Mouse (Mus musculus) myocyte (in vitro differentiated cells): Measurements from ENCODE around the gene Npc2.

Experiments used
- E2F4 ChIP-seq: IDR thresholded peaks from one replicate; pipeline ENCODE4 v1.6.1; 2011; ENCODE audit warnings: mild to moderate bottlenecking, control low read depth, moderate library complexity; ENCODE audit not compliant: insufficient read depth
- MAX ChIP-seq: IDR thresholded peaks from one replicate; pipeline ENCODE4 v1.6.1; 2011; ENCODE audit warnings: low read depth, mild to moderate bottlenecking, control low read depth
- POLR2A ChIP-seq: IDR thresholded peaks from one replicate; pipeline ENCODE4 v1.6.1; 2011; ENCODE audit warnings: low read depth, mild to moderate bottlenecking, control low read depth, moderate library complexity; ENCODE audit not compliant: insufficient read length
- REST ChIP-seq: IDR thresholded peaks from one replicate; pipeline ENCODE4 v1.6.1; 2011; ENCODE audit warnings: mild to moderate bottlenecking, control low read depth, moderate library complexity; ENCODE audit not compliant: insufficient read depth, insufficient read length
- TCF12 ChIP-seq: IDR thresholded peaks from one replicate; pipeline ENCODE4 v1.6.1; 2011; ENCODE audit warnings: mild to moderate bottlenecking, control low read depth; ENCODE audit not compliant: poor library complexity, insufficient read depth, severe bottlenecking
- TCF3 ChIP-seq: IDR thresholded peaks from one replicate; pipeline ENCODE4 v1.6.1; 2011; ENCODE audit warnings: low read depth, control low read depth; ENCODE audit not compliant: insufficient read length
- USF1 ChIP-seq: IDR thresholded peaks from one replicate; pipeline ENCODE4 v1.6.1; 2011; ENCODE audit warnings: low read depth, mild to moderate bottlenecking, control low read depth, moderate library complexity

DNA sequence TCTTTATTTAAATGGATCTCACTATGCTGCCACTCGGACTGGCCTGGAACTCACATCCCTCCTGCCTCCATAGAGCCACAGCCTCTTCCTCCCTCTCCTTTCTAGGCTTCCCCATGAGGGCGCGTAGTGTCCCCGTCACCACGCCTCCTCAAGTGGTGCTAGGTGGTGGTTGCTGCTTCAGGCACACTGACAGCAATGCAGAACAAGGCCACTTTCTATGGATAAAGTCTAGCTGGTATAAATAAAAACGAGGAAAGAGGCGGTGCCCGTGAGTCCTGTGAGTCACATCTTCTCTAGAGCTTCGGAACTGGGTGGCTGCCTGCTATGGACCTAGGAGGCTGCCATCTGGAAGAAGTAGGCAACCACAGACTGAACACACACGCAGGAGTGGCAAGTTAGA, 16.9 kb downstream of the Npc2 start:
- TF ChIP-seq MAX (no peak), E2F4 (no peak), POLR2A (no peak), USF1 (no peak), TCF3 (no peak), TCF12 (no peak), REST (no peak)
